Mouse (Mus musculus) monocyte, adult 2 months (primary cell): ENCODE data around the gene Kalrn.

ENCODE experiments used
- DNase-seq, 2 experiments: peaks; one replicate each; pipeline ENCODE4 v3.0.0; 2022; ENCODE audit warnings: low spot score in 2 of 2, low read depth in 1 of 2

Gene Kalrn

DNA sequence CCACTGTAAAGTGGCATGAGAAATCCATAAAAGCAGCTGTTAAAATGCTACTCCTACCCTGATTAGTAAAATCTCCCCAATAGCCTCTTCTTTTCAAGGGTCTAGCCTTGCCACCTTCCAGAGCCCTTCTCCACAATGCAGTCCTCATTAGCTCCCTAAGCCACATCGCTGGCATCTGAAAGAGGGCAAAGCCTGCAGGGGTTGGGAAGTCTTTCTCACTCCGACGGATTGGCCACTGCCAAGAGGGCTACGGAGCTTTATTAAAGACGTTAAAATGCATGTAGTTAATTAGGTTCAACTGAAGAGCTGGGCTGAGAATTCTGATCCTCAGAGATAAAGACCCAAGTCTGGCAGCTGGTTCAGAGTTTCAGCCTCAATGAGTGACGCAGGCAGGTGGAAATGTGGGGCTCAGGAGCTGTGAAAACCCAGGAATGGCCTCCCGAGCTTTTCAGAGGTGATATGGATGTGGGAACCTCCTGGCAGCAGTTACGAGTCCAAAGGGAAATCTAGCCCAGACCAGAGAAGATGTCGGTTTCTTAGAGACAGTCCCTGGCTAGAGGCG lies 569.7 kb downstream of the Kalrn start:
- DNase-seq: no peak

- no peak for DNase-seq
Measured at GRCm38 (mm10) chr16:34000715-34001114, 572.6 kb downstream of the Kalrn start.

DNA sequence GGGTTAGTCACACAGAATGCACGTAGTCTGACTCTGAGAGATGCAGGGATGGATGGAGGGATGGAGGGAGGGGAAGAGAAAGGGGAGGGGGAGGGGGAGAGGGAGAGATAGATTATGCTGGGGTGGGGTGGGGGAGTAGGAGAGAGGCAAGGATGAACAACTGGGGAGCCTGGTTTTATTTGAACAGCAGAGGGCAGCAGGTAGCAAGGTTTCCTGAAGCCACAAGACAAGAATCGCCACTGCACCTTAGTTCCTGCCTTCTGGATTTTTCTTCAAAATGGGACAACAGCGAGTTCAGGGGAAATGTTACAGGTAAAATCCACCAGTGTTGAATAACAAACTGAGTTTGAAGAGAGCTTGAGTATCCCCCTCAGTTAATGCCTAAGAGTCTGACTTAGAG lies 573.9 kb downstream of the Kalrn start:
- no peak for DNase-seq

DNA sequence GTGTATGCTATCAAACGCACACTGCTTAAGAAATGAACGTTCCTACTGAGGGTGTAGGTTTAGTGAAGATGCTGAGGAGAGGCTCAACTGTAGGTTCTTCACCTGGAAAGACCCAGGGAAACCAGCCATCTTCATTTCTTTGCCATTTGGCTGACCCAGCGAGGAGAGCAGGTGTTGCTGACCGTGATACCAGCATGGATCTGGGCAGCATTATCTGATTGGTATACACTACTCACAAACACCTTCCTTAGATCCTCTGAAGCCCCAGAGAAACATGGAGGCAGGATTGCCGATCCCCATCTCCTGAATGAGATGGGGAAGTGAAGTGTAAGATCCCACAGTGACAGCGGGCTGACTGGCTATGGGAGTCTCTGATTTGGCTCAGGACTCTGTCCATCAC lies 575.3 kb downstream of the Kalrn start:
- no peak for DNase-seq

GRCm38 (mm10) chr16:33996030-33996429 lies 577.3 kb downstream of the Kalrn start:
- DNase-seq: peak in 1 of 2 experiments; percentile 22

DNA sequence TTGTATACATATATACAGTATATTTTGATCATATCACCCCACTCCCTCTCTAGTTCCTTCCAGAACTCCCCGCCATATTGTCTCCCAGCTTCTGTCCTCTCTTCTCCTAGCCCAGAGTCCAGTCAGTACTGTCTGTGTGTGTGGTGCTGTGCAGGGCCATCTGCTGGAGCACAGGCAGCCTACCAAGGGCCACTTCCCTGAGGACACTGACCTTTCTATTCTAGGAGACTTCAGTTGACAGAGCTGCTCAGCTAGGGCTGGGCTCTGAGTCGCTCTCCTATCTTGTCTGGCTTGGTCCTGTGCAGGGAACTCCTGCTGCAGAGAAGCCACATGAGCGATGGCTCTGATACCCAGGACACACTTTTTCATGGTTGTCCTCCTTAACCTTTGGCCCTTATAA lies 577.8 kb downstream of the Kalrn start:
- DNase-seq: no peak

- no peak for DNase-seq
Measured at GRCm38 (mm10) chr16:33994321-33994720, 579.0 kb downstream of the Kalrn start.

- DNase-seq: no peak
Measured at GRCm38 (mm10) chr16:33990712-33991111, 582.6 kb downstream of the Kalrn start.

GRCm38 (mm10) chr16:33989106-33989505 lies 584.2 kb downstream of the Kalrn start:
- DNase-seq: no peak

DNA sequence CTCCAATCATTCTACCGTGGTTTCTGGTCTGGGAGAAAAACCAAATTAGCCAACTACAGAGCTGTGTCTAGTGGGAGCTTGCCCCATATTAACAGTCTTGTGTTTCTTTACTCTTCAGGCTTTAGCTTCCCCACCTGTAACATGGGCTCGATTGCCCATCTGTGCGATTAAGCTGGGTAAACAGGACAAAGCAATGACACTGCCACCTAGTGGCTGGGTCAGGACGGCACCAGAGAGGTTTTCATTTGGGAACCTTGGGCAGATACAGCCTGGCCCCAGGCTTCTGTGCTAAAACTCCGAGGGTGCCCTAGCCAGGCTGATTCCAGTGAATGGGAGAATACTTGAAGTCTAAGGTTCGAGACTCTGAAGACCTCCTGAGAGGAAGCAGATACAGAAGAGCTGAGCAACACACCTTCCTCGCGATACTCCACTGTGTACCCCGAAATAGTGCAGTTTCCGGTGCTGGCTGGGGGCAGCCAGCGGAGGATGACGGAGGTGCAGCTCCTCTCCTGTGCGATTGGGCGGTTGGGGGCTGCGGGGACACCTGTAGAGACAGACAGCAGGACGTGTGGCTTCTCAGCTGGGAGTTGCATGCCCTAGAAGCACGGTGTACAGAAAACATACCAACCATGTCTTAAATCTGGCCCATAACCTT lies 584.8 kb downstream of the Kalrn start:
- DNase-seq: peak in 1 of 2 experiments; percentile 37

- DNase-seq: no peak
Measured at GRCm38 (mm10) chr16:33986993-33987392, 586.3 kb downstream of the Kalrn start.

- no peak for DNase-seq
Measured at GRCm38 (mm10) chr16:33985372-33985771, 588.0 kb downstream of the Kalrn start.

DNA sequence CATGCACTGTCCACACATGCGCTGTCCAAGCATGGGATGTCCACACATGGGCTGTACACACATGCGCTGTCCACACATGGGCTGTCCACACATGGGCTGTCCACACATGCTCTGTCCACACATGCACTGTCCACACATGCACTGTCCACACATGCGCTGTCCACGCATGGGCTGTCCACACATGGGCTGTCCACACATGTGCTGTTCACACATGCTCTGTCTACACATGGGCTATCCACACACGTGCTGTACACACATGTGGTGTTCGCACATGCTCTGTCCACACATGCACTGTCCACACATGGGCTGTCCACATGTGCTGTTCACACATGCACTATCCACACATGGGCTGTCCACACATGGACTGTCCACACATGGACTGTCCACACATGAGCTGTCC lies 589.6 kb downstream of the Kalrn start:
- DNase-seq: no peak

- no peak for DNase-seq
Measured at GRCm38 (mm10) chr16:33979855-33980254, 593.5 kb downstream of the Kalrn start.

DNA sequence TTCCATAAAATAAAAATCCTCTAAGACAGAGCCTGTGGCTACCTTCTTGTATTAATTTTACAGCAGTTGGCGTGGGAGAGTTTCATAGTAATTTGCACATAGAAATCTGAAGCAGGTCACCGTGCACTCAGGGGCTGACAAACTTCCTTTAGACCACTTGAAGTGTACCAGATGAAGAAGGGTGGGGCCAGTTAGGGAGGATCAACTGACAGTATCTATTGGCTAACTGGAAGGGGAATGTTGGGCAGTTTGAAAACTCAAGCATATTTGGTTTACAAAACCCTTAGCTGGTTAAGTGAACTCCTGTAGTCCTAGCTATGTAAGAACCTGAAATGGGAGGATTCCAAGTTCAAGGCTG lies 606.1 kb downstream of the Kalrn start:
- no peak for DNase-seq

GRCm38 (mm10) chr16:33966538-33967282 lies 606.6 kb downstream of the Kalrn start, which contains the start of gene Umps:
TSS of gene Umps (minus strand) at chr16:33967038.
- peak; percentile 26 to 63 for DNase-seq

DNA sequence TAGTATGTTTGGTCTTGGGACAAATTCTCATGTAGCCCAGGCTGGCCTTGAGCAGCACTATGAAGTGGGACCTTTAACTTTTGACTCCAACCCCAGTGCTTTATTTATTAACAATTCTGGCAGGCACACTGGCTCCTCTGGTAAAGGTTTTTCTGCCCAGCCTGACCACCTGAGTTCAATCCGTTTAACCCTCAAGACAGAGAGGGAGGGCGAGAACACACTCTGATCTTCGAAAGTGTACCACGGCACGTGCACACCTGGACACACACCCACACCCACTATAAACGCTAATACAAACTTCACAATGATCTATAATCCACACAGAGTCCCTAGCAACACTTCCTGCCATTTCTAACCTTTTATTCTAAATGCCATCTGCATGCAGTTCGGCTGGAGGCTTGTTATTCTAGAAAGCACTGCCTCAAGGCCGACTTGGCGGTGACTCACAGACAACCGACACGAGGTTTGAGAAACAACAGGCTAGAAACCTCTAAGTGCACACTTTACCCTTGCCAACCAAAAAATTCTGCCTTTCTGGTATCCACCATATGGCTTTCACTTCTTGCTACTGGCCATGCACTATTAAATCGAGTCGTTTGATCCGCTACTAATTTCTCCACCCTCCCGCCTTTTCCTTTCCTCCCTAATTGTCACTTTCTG lies 607.3 kb downstream of the Kalrn start:
- no peak for DNase-seq

GRCm38 (mm10) chr16:33963509-33963908 lies 609.8 kb downstream of the Kalrn start:
- no peak for DNase-seq

GRCm38 (mm10) chr16:33954793-33955192 lies 618.5 kb downstream of the Kalrn start:
- peak in 1 of 2 experiments; percentile 14 for DNase-seq

- DNase-seq: no peak
Measured at GRCm38 (mm10) chr16:33953008-33953407, 620.3 kb downstream of the Kalrn start.

DNA sequence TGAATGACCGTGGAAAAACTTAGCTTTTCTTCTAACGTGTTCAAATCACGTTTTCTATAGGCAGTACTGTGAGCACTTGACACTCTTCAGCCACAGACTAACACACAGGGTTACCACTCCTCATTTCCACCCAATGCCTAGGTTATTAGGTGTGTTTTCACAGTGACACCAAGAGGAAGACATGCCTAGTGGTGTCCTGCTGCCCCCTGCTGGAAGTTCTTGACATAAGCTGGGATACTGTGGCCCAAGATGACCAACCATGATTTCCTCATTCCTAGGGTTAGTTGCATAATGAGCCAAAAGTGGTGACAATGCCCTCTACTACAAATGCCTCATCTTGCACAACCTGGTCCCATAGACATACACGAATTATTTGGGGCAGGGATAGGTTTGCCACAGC lies 622.5 kb downstream of the Kalrn start:
- DNase-seq: peak; percentile 79 to 84

- no peak for DNase-seq
Measured at GRCm38 (mm10) chr16:33950386-33950785, 622.9 kb downstream of the Kalrn start.
